Mouse (Mus musculus) megakaryocyte, embryonic 14.5 days (primary cell): ENCODE measurements around the gene Ccdc71l.

Source experiments
- FLI1 ChIP-seq: IDR thresholded peaks from 2 replicates; pipeline ENCODE4 v1.6.1; 2012; ENCODE audit warnings: low read length, inconsistent platforms, mixed read lengths
- GATA1 ChIP-seq: IDR thresholded peaks from 3 replicates; pipeline ENCODE4 v1.6.1; 2012; ENCODE audit warnings: mixed read lengths, low read length, inconsistent platforms, borderline replicate concordance

DNA sequence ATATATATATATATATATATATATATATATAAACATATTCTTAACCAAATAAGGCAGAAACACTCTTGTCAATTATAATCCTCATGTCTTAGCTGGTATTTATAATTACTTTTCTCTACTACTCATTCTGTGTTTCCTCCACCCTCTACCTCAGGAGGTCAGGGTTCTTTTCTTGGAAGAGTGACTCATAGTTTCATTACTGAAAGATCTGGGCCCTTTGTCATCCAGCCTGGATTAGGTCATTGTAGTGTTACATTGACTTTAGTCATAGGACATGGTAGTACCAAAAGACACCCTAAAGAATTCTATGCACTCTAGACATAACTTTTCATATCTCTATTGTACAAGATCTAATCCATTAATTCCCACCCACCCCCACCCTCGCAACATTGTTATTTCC, 35.0 kb upstream of the Ccdc71l start:
- no peak for TF ChIP-seq FLI1
- no peak for TF ChIP-seq GATA1
